Mouse (Mus musculus): ENCODE data around the gene Cfap100. TPM values are rescaled to one million over a fixed set of nuclear protein-coding genes. Genes with fewer than 3 reads are reported as not detected.

Gene Cfap100
- polyA plus RNA-seq, 1 experiment from 2014 or later, result 0.59 TPM

DNA sequence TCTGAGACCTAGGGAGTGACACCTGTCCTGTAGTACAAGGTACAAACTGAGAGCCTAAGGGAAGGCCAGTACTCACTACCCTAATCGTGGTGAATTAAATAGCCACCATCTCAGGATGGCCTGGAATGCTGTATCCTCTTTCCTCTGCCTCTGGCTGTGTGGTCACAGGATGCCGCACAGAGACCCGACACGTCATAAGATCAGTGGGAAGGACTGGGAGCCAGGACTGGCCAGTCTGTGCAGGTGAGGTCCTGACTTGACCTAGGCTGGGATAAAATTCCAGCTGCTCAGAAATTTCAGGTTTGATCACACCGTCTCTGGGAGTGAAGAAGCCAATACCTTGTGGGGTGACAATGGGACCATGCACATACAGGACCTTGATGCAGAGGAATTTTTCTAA, 22.9 kb upstream of the Cfap100 start:
- ATAC-seq (replicated peaks; ENCODE audit: insufficient number of reproducible peaks, low FRiP score, low TSS enrichment, low read depth), result no peak
- H3K27me3 ChIP-seq (ENCODE audit: control insufficient read depth, insufficient read depth, low read length), result no peaks in the 10 kb centered on the region
- WGBS, result 83% methylated on average over 5 of the region's 5 CpGs
- no peak overlapping the region for H3K4me3 ChIP-seq (ENCODE audit: low read depth, low read length)
- H3K9ac ChIP-seq (replicated peaks; ENCODE audit: low read length), result no peak overlapping the region
- H3K36me3 ChIP-seq (replicated peaks; ENCODE audit: control insufficient read depth, insufficient read depth, low read depth, low read length), result no peaks in the 10 kb centered on the region
- no peak for DNase-seq (ENCODE audit: low spot score)
- no peaks in the 10 kb centered on the region for H3K9me3 ChIP-seq (replicated peaks; ENCODE audit: control insufficient read depth, low read length)
- no peaks in the 10 kb centered on the region for H3K4me1 ChIP-seq (ENCODE audit: control insufficient read depth, insufficient read depth, low read length)
- H3K4me2 ChIP-seq (ENCODE audit: low read depth, low read length), result no peak overlapping the region
- H3K27ac ChIP-seq (replicated peaks; ENCODE audit: low read depth, low read length), result no peak overlapping the region

DNA sequence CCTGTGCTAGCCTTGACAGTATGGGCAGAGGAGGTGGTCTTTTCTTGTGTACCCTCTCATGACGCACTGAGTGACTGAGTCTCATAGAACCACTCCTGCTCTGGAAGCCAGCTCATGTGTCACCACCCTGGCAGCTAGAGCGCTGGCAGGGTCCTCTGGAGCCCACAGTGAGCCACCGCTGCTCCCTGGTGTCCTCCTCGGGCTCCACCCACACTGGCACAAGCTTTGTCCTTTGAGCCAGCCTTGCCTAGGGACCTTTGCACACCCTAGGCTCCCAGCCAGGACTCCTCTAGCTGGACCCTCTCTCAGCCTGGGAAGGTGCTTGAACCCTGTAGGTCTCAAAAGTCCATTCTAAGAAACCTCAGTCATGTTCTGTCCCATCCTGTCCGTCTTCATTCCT, 22.1 kb upstream of the Cfap100 start:
- H3K9me3 ChIP-seq (replicated peaks; ENCODE audit: control insufficient read depth, low read length), result no peaks in the 10 kb centered on the region
- H3K27me3 ChIP-seq (ENCODE audit: control insufficient read depth, insufficient read depth, low read length), result no peaks in the 10 kb centered on the region
- H3K27ac ChIP-seq (replicated peaks; ENCODE audit: low read depth, low read length), result no peak overlapping the region
- H3K4me1 ChIP-seq (ENCODE audit: control insufficient read depth, insufficient read depth, low read length), result no peaks in the 10 kb centered on the region
- H3K4me2 ChIP-seq (ENCODE audit: low read depth, low read length), result no peak overlapping the region
- WGBS, result 77% methylated on average over 5 of the region's 5 CpGs
- no peaks in the 10 kb centered on the region for H3K36me3 ChIP-seq (replicated peaks; ENCODE audit: control insufficient read depth, insufficient read depth, low read depth, low read length)
- DNase-seq (ENCODE audit: low spot score), result no peak
- no peak for ATAC-seq (replicated peaks; ENCODE audit: insufficient number of reproducible peaks, low FRiP score, low TSS enrichment, low read depth)
- H3K9ac ChIP-seq (replicated peaks; ENCODE audit: low read length), result no peak overlapping the region
- H3K4me3 ChIP-seq (ENCODE audit: low read depth, low read length), result no peak overlapping the region

DNA sequence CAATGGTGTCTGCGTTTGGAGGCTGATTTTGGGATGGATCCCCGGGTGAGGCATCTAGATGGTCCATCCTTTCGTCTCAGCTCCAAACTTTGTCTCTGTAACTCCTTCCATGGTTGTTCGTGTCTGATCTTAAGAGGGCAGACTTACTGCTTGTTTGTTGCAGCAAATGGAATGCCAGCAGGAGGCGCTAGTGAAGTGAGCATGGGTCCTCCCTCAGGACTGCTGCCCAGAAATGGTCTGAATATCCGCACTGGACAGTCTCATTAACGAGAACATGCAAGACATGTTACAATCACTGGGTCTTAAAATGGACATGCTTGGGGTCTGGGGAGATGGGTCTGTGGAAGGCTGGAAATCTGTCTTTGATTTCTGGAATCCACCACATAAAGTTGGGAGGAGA, 21.6 kb upstream of the Cfap100 start:
- H3K9ac ChIP-seq (replicated peaks; ENCODE audit: low read length), result no peak overlapping the region
- H3K9me3 ChIP-seq (replicated peaks; ENCODE audit: control insufficient read depth, low read length), result no peaks in the 10 kb centered on the region
- no peak overlapping the region for H3K4me3 ChIP-seq (ENCODE audit: low read depth, low read length)
- H3K27ac ChIP-seq (replicated peaks; ENCODE audit: low read depth, low read length), result no peak overlapping the region
- ATAC-seq (replicated peaks; ENCODE audit: insufficient number of reproducible peaks, low FRiP score, low TSS enrichment, low read depth) (no peak), DNase-seq (ENCODE audit: low spot score) (peak; percentile 76)
- no peaks in the 10 kb centered on the region for H3K4me1 ChIP-seq (ENCODE audit: control insufficient read depth, insufficient read depth, low read length)
- 27% methylated on average over 7 of the region's 7 CpGs for WGBS
- no peaks in the 10 kb centered on the region for H3K36me3 ChIP-seq (replicated peaks; ENCODE audit: control insufficient read depth, insufficient read depth, low read depth, low read length)
- no peak overlapping the region for H3K4me2 ChIP-seq (ENCODE audit: low read depth, low read length)
- H3K27me3 ChIP-seq (ENCODE audit: control insufficient read depth, insufficient read depth, low read length), result no peaks in the 10 kb centered on the region

DNA sequence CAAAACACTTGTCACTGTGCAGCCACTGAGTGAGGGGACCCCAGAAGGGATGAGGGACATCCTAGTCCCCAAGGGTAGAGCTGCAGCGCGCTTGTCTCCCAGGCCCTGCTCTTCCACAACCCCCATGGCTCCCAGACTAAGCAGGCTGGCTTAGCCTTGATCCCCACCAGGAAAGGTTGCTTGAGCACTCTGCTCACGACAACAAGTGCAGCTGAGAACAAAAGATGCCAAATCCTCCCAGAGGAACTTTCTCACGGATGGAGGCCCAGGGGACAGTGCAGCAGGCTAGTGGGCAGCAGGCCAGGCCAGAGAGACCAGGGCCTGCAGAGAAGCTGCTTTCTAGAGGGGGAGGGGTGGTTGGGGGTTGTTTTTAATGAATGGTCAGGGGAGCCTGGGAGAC, 18.3 kb upstream of the Cfap100 start:
- Histone ChIP-seq H3K27me3 (ENCODE audit: control insufficient read depth, insufficient read depth, low read length) (no peaks in the 10 kb centered on the region), H3K9ac (replicated peaks; ENCODE audit: low read length) (no peak overlapping the region), H3K4me1 (ENCODE audit: control insufficient read depth, insufficient read depth, low read length) (no peaks in the 10 kb centered on the region), H3K27ac (replicated peaks; ENCODE audit: low read depth, low read length) (no peak overlapping the region), H3K4me2 (ENCODE audit: low read depth, low read length) (no peak overlapping the region), H3K4me3 (ENCODE audit: low read depth, low read length) (no peak overlapping the region), H3K9me3 (replicated peaks; ENCODE audit: control insufficient read depth, low read length) (no peaks in the 10 kb centered on the region), H3K36me3 (replicated peaks; ENCODE audit: control insufficient read depth, insufficient read depth, low read depth, low read length) (no peaks in the 10 kb centered on the region)
- DNase-seq (ENCODE audit: low spot score) (no peak), ATAC-seq (replicated peaks; ENCODE audit: insufficient number of reproducible peaks, low FRiP score, low TSS enrichment, low read depth) (no peak)
- 33% methylated on average over 4 of the region's 4 CpGs for WGBS

DNA sequence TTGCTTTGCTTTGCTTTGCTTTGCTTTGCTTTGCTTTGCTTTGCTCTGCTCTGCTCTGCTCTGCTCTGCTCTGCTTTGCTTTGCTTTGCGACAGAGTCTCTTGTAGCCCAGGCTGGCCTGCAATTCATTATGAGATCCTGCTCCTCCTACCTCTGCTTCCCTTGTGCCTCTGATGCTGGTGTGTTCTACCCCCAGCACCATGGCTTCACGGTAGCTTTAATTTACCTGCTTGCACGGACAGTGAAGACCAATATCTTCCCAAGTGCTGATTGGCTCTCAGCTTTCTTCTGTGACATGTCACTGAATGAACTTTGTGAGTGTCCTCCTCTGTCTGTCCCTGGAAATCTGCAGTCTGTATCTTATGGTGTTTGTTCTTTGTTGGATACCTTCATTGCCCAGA, 8.4 kb upstream of the Cfap100 start:
- Histone ChIP-seq H3K4me1 (ENCODE audit: control insufficient read depth, insufficient read depth, low read length) (no peaks in the 10 kb centered on the region), H3K4me2 (ENCODE audit: low read depth, low read length) (no peak overlapping the region), H3K36me3 (replicated peaks; ENCODE audit: control insufficient read depth, insufficient read depth, low read depth, low read length) (no peaks in the 10 kb centered on the region), H3K27me3 (ENCODE audit: control insufficient read depth, insufficient read depth, low read length) (no peaks in the 10 kb centered on the region), H3K4me3 (ENCODE audit: low read depth, low read length) (no peak overlapping the region), H3K9me3 (replicated peaks; ENCODE audit: control insufficient read depth, low read length) (no peaks in the 10 kb centered on the region), H3K27ac (replicated peaks; ENCODE audit: low read depth, low read length) (no peak overlapping the region), H3K9ac (replicated peaks; ENCODE audit: low read length) (no peak overlapping the region)
- ATAC-seq (replicated peaks; ENCODE audit: insufficient number of reproducible peaks, low FRiP score, low TSS enrichment, low read depth), result no peak
- 90% methylated on average over 3 of the region's 3 CpGs for WGBS
- no peak for DNase-seq (ENCODE audit: low spot score)

DNA sequence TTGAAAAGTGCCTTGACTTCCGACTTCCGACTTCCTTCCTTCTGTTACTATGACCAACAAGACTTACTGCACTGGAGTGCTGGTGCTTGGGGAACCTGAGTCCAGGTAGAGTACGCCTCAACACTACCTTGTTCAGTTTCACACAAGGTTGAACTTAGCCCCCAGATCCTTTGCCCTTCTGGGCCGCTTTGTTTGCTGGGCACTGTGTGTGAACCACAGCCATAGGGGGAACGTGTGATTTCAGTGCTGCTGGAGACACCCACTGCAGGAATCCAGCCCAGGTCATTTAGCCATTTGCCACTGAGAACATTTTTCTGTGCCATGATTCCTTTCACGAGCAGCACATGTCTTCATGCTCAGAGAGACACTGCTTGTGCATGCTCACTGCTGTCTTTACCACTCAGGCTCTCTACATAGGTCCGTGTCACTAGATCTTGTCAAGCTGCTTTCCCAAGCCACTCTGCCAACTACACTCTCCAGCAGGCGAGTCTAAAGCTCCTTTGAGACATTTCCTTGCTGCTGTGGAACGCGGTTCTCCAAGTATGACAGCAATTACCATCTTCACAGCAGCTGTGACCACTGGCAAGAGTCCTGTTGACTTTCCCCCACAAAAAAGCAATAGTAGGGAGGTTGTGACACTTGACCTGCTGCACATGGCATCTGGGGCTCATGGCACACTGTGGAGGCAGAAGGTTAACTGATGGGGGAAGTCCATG, 7.8 kb upstream of the Cfap100 start:
- no peaks in the 10 kb centered on the region for H3K27me3 ChIP-seq (ENCODE audit: control insufficient read depth, insufficient read depth, low read length)

DNA sequence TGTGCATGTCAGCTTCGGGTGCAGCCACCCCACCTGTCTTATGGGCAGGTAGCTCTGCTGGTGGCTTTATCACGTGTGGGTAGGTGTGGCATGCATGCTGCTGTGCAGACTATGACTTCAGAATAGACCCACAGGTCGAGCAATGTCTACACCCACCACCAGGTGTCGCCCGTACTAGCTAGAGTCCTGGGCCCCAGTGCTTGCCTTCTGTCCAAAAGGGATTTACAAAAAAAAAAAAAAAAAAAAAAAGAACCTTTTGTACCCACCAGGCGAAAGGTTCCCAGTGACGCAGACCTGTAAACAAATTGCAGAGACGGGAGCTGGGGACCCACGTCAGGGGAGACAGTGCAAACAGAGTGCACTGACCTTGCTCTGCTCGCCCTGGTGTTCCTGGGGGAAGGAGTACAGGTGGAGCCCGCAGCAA, 6.6 kb upstream of the Cfap100 start:
- peak; percentile 88 for DNase-seq (ENCODE audit: low spot score)
- ATAC-seq (replicated peaks; ENCODE audit: insufficient number of reproducible peaks, low FRiP score, low TSS enrichment, low read depth), result peak; percentile 49; the same call in 1 of the 2 replicates
- Histone ChIP-seq H3K4me2 (ENCODE audit: low read depth, low read length) (no peak overlapping the region), H3K36me3 (replicated peaks; ENCODE audit: control insufficient read depth, insufficient read depth, low read depth, low read length) (no peaks in the 10 kb centered on the region), H3K4me3 (ENCODE audit: low read depth, low read length) (no peak overlapping the region), H3K27ac (replicated peaks; ENCODE audit: low read depth, low read length) (no peak overlapping the region), H3K9me3 (replicated peaks; ENCODE audit: control insufficient read depth, low read length) (no peaks in the 10 kb centered on the region), H3K4me1 (ENCODE audit: control insufficient read depth, insufficient read depth, low read length) (no peaks in the 10 kb centered on the region), H3K27me3 (ENCODE audit: control insufficient read depth, insufficient read depth, low read length) (no peaks in the 10 kb centered on the region), H3K9ac (replicated peaks; ENCODE audit: low read length) (no peak overlapping the region)
- WGBS, result 14% methylated on average over 11 of the region's 11 CpGs

More for the DNA sequence above, 7.8 kb upstream of the Cfap100 start:
- Histone ChIP-seq H3K4me2 (ENCODE audit: low read depth, low read length) (no peak overlapping the region), H3K4me1 (ENCODE audit: control insufficient read depth, insufficient read depth, low read length) (no peaks in the 10 kb centered on the region), H3K27ac (replicated peaks; ENCODE audit: low read depth, low read length) (no peak overlapping the region), H3K9me3 (replicated peaks; ENCODE audit: control insufficient read depth, low read length) (no peaks in the 10 kb centered on the region), H3K36me3 (replicated peaks; ENCODE audit: control insufficient read depth, insufficient read depth, low read depth, low read length) (no peaks in the 10 kb centered on the region), H3K9ac (replicated peaks; ENCODE audit: low read length) (no peak overlapping the region), H3K4me3 (ENCODE audit: low read depth, low read length) (no peak overlapping the region)
- 86% methylated on average over 10 of the region's 10 CpGs for WGBS
- no peak for ATAC-seq (replicated peaks; ENCODE audit: insufficient number of reproducible peaks, low FRiP score, low TSS enrichment, low read depth)
- DNase-seq (ENCODE audit: low spot score), result no peak

GRCm38 (mm10) chr6:90434687-90435086, 6.1 kb upstream of the Cfap100 start:
- WGBS, result 68% methylated on average over 3 of the region's 3 CpGs
- no peak overlapping the region for H3K9ac ChIP-seq (replicated peaks; ENCODE audit: low read length)
- no peaks in the 10 kb centered on the region for H3K27me3 ChIP-seq (ENCODE audit: control insufficient read depth, insufficient read depth, low read length)
- no peak overlapping the region for H3K27ac ChIP-seq (replicated peaks; ENCODE audit: low read depth, low read length)
- no peak overlapping the region for H3K4me2 ChIP-seq (ENCODE audit: low read depth, low read length)
- ATAC-seq (replicated peaks; ENCODE audit: insufficient number of reproducible peaks, low FRiP score, low TSS enrichment, low read depth) (peak; percentile 63), DNase-seq (ENCODE audit: low spot score) (no peak)
- H3K36me3 ChIP-seq (replicated peaks; ENCODE audit: control insufficient read depth, insufficient read depth, low read depth, low read length), result no peaks in the 10 kb centered on the region
- H3K4me1 ChIP-seq (ENCODE audit: control insufficient read depth, insufficient read depth, low read length), result no peaks in the 10 kb centered on the region
- no peak overlapping the region for H3K4me3 ChIP-seq (ENCODE audit: low read depth, low read length)
- H3K9me3 ChIP-seq (replicated peaks; ENCODE audit: control insufficient read depth, low read length), result no peaks in the 10 kb centered on the region

All from embryonic facial prominence, embryonic 11.5 days (tissue).